Mouse (Mus musculus) Patski (cell line): ENCODE data around the gene Ascc3. TPM values are rescaled to one million over a fixed set of nuclear protein-coding genes. Genes with fewer than 3 reads are reported as not detected.

Experiments
- ATAC-seq: fragments of 100-300 bp; one replicate; pipeline ENCODE4 v1.8.0; 2021
- CTCF ChIA-PET: fragments of 350-600 bp; sonication (Branson Sonifier 250); formaldehyde crosslinking; loops from one replicate; lab custom pipeline; 2022; ENCODE audit warnings: inconsistent platforms; lab: Charles Lee
- POLR2A ChIA-PET: fragments of 350-600 bp; sonication (Branson Sonifier 250); formaldehyde crosslinking; loops from one replicate; lab custom pipeline; 2022; ENCODE audit warnings: antibody characterized with exemption, inconsistent platforms; lab: Charles Lee
- DNase-seq: peaks from one replicate; pipeline ENCODE4 v3.0.0-alpha.2; 2011; ENCODE audit warnings: low read depth, low spot score
- H3K27me3 ChIP-seq: fragments of 371-371 bp; one replicate; pipeline ENCODE4 v1.5.1; 2021
- CTCF ChIP-seq: fragments of 100-300 bp; IDR thresholded peaks from one replicate; pipeline ENCODE4 v1.5.1; 2021
- in situ Hi-C: fragments of 300-500 bp; cut with MboI; formaldehyde crosslinking; loops from 3 replicates; pipeline ENCODE4 v1.11.1; 2018; ENCODE audit warnings: low pct_unique_long_range_greater_than_20kb, mixed read lengths
- polyA plus RNA-seq: library from polyadenylated mRNA; unstranded; gene quantifications from one replicate; pipeline ENCODE4 v1.2.3, GENCODE M21; 2021

Gene Ascc3
- polyA plus RNA-seq, 1 experiment from 2014 or later: 14.7 TPM

GRCm38 (mm10) chr10:50834533-50834932 is 242.1 kb downstream of the Ascc3 start:
- POLR2A ChIA-PET: no interaction called here
- in situ Hi-C loops: no loop called here
- no peak for DNase-seq
- no peak for TF ChIP-seq CTCF
- CTCF ChIA-PET: interaction anchor here (1.6 kb wide), 1 partner anchor 14 kb away, joined by 5 read pairs; no protein-coding TSS in a partner anchor
- no peaks in the 10 kb centered on the region for H3K27me3 ChIP-seq
- ATAC-seq: no peak

DNA sequence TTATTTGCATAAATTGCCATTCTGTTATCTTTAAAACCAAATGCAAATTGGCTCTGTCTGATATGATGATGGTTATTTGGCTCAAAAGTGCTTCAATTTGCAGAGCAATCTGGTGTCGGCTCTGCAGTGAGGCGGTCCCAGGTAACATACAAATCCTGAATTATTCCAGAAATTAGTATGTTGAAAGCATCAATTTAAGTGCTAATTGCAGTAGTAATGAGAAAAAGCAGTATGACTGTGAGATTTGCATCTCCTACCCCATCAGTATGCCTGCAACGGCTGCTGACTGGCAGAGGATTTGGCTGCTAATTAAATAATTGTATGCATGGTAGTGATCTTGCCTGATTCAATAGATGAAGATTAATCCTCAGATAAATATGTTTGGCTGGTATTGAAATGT is 250.9 kb downstream of the Ascc3 start:
- POLR2A ChIA-PET: no interaction called here
- TF ChIP-seq CTCF: no peak

DNA sequence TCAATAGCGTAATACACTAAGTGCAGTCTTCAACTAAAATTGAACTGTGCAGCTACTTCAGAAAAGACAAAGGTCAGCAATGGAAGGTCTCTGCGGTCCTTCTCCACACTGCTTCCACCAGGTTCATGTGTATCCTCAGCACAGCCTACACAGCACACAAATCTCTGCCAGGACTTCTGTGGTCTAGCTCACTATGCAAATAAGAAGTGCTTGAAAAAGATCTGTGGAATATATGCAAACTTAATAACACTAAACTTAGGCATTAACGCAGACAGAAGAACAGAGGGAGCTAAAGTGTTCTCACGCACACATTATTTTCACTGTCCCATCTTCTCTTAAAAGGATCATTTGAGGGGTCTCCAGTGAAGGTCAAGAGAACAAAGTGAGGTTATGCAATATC is 275.7 kb downstream of the Ascc3 start:
- H3K27me3 ChIP-seq: peaks cover 4% of the 10 kb centered on the region
- no peak for DNase-seq
- ChIA-PET POLR2A (no interaction called here), CTCF (no interaction called here)
- no peak for TF ChIP-seq CTCF
- in situ Hi-C loops: no loop called here
- no peak for ATAC-seq

More for the DNA sequence above, 250.9 kb downstream of the Ascc3 start:
- ATAC-seq: no peak
- DNase-seq: no peak
- in situ Hi-C loops: no loop called here
- CTCF ChIA-PET: no interaction called here
- no peaks in the 10 kb centered on the region for H3K27me3 ChIP-seq

DNA sequence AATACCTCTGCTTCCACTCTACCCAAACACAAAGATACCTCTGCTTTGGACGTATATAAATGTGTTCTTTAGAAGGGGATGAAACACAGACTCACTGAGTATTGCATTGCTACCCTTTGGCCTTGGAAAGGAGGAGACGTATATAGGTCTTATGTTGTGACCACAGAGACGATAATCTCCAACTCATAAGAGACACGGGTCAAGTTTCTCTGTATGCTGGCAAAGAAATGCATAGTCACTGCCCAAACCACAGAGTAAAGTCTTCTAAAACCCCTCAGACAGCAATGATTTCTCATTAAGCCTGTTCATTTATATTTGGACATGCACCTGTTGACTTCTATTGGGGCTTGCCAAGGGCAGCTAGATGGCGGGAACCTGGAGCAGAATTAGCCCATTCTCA is 284.5 kb downstream of the Ascc3 start:
- no peak for DNase-seq
- in situ Hi-C loops: no loop called here
- no peaks in the 10 kb centered on the region for H3K27me3 ChIP-seq
- ATAC-seq: no peak
- POLR2A ChIA-PET: no interaction called here
- CTCF ChIA-PET: no interaction called here
- TF ChIP-seq CTCF: no peak

- CTCF ChIA-PET: interaction anchor here (1.2 to 1.7 kb wide), 4 partner anchors 9 to 29 kb away, joined by 3 to 5 read pairs (median 4); no protein-coding TSS in a partner anchor
- ATAC-seq (no peak), DNase-seq (no peak)
- POLR2A ChIA-PET: no interaction called here
- TF ChIP-seq CTCF: peak; percentile 63
- in situ Hi-C loops: no loop called here
- H3K27me3 ChIP-seq: no peaks in the 10 kb centered on the region
Measured at GRCm38 (mm10) chr10:50881476-50882069, 289.1 kb downstream of the Ascc3 start.

GRCm38 (mm10) chr10:50882366-50882765 is 289.9 kb downstream of the Ascc3 start:
- CTCF ChIA-PET: interaction anchor here (0.9 to 1.7 kb wide), 3 partner anchors 10 to 523 kb away, joined by 3 to 4 read pairs (median 3); no protein-coding TSS in a partner anchor
- ATAC-seq: no peak
- in situ Hi-C loops: no loop called here

GRCm38 (mm10) chr10:50886305-50886704 is 293.8 kb downstream of the Ascc3 start:
- ATAC-seq (no peak), DNase-seq (no peak)
- in situ Hi-C loops: no loop called here
- ChIA-PET POLR2A (no interaction called here), CTCF (interaction anchor here (0.6 to 1.4 kb wide), 2 partner anchors 11 to 797 kb away, joined by 3 read pairs; no protein-coding TSS in a partner anchor)
- no peak for TF ChIP-seq CTCF
- H3K27me3 ChIP-seq: no peaks in the 10 kb centered on the region

More at GRCm38 (mm10) chr10:50882366-50882765, 289.9 kb downstream of the Ascc3 start:
- DNase-seq: no peak
- POLR2A ChIA-PET: no interaction called here
- no peak for TF ChIP-seq CTCF
- no peaks in the 10 kb centered on the region for H3K27me3 ChIP-seq

- POLR2A ChIA-PET: no interaction called here
- peaks cover 6% of the 10 kb centered on the region for H3K27me3 ChIP-seq
- ATAC-seq (no peak), DNase-seq (no peak)
- CTCF ChIA-PET: interaction anchor here (1.1 kb wide), 1 partner anchor 9 kb away, joined by 3 read pairs; no protein-coding TSS in a partner anchor
- no peak for TF ChIP-seq CTCF
- in situ Hi-C loops: loop anchor here (10.0 kb wide), 1 partner anchor 394 kb away; no protein-coding TSS in a partner anchor
Measured at GRCm38 (mm10) chr10:50890621-50891020, 298.2 kb downstream of the Ascc3 start.

DNA sequence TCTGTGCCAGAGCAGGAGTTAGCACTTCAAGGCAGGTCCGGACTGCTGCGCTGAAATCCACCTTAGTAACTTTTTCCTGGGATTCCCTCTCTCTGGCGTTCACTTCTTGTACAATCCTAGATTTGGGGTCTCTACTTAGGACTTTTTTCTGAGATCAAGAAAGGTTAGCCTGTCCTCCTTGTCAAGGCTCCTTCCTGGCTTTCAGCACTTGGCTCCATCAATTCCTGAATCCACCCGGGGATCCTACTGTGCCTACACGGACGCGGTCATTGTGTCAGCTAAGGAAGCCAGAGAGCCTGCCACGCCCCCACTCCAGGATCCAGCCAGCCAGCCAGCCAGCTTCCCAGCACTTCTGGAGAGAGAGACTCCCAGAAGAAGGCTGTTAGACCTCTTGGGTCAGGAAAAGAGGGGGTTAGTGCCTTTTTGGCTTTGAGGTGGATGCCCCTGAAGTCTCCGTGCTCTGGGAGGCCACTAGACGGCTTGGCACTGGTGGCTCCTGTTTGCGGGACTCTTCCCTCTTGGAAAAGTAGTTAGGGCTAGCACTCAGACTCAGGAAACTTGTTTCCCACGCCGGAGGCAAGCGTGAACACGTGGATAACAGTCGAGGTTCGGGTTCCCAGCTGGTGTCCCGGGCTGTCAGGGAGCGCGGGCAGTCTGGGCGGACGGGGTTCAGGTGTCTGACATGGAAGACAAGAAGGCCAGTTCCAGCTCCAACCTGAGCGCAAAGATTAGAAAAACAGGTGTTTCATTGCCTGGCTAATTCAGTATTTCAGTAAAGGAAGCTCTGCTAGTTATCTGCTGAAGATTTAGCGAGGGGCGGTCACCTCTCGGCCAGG is 299.6 kb downstream of the Ascc3 start:
- ChIA-PET CTCF (no interaction called here), POLR2A (no interaction called here)
- DNase-seq (no peak), ATAC-seq (no peak)
- peaks cover 11% of the 10 kb centered on the region for H3K27me3 ChIP-seq
- in situ Hi-C loops: loop anchor here (10.0 kb wide), 1 partner anchor 393 kb away; no protein-coding TSS in a partner anchor
- TF ChIP-seq CTCF: no peak

- ChIA-PET POLR2A (no interaction called here), CTCF (no interaction called here)
- TF ChIP-seq CTCF: no peak
- ATAC-seq: no peak
- no peak for DNase-seq
- H3K27me3 ChIP-seq: peaks cover 14% of the 10 kb centered on the region
- in situ Hi-C loops: loop anchor here (10.0 kb wide), 1 partner anchor 392 kb away; no protein-coding TSS in a partner anchor
Measured at GRCm38 (mm10) chr10:50892751-50893320, 300.4 kb downstream of the Ascc3 start.
